Mouse (Mus musculus) CH12.LX (cell line): ENCODE measurements at regions not wholly inside any gene's neighbourhood (a gene's known extent, or its start where the extent isn't known, plus 50 kb on each side); places are given as distances from the start of the nearest gene placed in this dataset.

Source experiments
- EP300 ChIP-seq: IDR thresholded peaks from 2 replicates; pipeline ENCODE4 v1.6.1; 2011; ENCODE audit warnings: low read length, improper control_type of control experiment
- MAZ ChIP-seq: IDR thresholded peaks from 2 replicates; pipeline ENCODE4 v1.6.1; 2012; ENCODE audit warnings: low read depth, mild to moderate bottlenecking, inconsistent platforms, low read length, improper control_type of control experiment, moderate library complexity
- NRF1 ChIP-seq: IDR thresholded peaks from 2 replicates; pipeline ENCODE4 v1.6.1; 2014; ENCODE audit warnings: low read depth, mild to moderate bottlenecking, inconsistent platforms, low read length, improper control_type of control experiment, moderate library complexity
- POLR2A ChIP-seq: IDR thresholded peaks from 2 replicates; pipeline ENCODE4 v1.6.1; 2011; ENCODE audit warnings: low read depth, mild to moderate bottlenecking, improper control_type of control experiment, low read length
- TBP ChIP-seq: conservative IDR thresholded peaks from 2 replicates; pipeline ENCODE4 v1.6.1; 2011; ENCODE audit warnings: low read depth, low read length, improper control_type of control experiment
- UBTF ChIP-seq: IDR thresholded peaks from 2 replicates; pipeline ENCODE4 v1.6.1; 2012; ENCODE audit warnings: low read depth, mild to moderate bottlenecking, inconsistent platforms, low read length, improper control_type of control experiment, moderate library complexity
- ZC3H11A ChIP-seq: IDR thresholded peaks from 2 replicates; pipeline ENCODE4 v1.6.1; 2012; ENCODE audit warnings: low read depth, mild to moderate bottlenecking, inconsistent platforms, low read length, improper control_type of control experiment

DNA sequence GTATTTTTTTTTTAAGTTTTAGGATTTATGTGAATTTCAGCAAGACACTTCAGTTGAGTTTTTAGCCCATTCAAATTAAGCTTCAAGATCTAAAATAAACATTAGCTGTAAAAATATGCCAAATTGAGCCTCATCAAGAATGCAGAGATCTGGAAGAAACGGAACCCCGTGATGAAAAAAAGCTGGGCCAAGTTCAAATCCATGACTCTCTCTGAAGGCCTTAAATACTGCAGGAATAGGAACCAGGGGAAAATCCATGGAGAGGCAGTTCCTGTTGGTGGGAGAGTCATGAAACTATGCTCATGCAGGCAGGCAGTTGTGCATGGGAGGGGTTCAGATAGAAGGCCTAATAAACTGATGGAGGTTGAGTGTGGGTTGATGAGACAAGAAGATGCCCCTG lies 430.9 kb downstream of the Nbas start:
- TF ChIP-seq POLR2A (no peak), EP300 (no peak), TBP (no peak), MAZ (no peak), ZC3H11A (no peak), UBTF (no peak), NRF1 (no peak)
